Mouse (Mus musculus): ENCODE data around the gene A230072I06Rik.

The A230072I06Rik gene

GRCm38 (mm10) chr8:12323238-12323637 lies 44.6 kb downstream of the A230072I06Rik start:
- DNase-seq (ENCODE audit: low read depth, low spot score), result no peak

GRCm38 (mm10) chr8:12324561-12324960 lies 45.9 kb downstream of the A230072I06Rik start:
- DNase-seq (ENCODE audit: low read depth, low spot score), result no peak

GRCm38 (mm10) chr8:12324991-12325601 lies 46.5 kb downstream of the A230072I06Rik start:
- no peak for DNase-seq (ENCODE audit: low read depth, low spot score)

GRCm38 (mm10) chr8:12327187-12327586 lies 48.6 kb downstream of the A230072I06Rik start:
- DNase-seq (ENCODE audit: low read depth, low spot score), result no peak

GRCm38 (mm10) chr8:12327707-12328471 lies 49.3 kb downstream of the A230072I06Rik start:
- DNase-seq (ENCODE audit: low read depth, low spot score), result no peak

- DNase-seq (ENCODE audit: low read depth, low spot score), result no peak
Observed at GRCm38 (mm10) chr8:12328476-12328875, 49.9 kb downstream of the A230072I06Rik start.

GRCm38 (mm10) chr8:12330066-12330465 lies 51.4 kb downstream of the A230072I06Rik start:
- DNase-seq (ENCODE audit: low read depth, low spot score), result peak; percentile 19
